ENCODE assay signal across 28 mouse cellular contexts in the genomic region with DNA sequence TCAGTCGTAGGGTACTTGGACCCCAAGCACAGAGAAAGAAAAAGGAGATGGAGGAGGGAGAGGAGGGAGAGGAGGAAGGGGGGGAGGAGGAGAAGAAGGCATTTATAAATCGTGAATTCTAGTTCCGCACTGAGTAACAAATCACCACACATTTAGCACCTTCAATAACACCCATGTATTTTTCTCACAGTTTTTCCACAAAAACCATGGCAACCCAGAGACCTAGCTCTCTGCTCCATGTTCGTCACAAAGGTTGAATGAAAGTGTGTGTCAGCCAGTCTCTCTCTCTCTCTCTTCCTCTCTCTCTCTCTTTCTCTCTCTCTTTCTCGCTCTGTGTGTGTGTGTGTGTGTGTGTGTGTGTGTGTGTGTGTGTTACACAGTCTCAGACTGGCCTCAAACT.
"Had no signal": no experiment of that assay in that cellular context is flagged by ENCODE, and none has a peak within 500 bp of the region (broad histone marks: within the 10 kb centered on the region; RNA-seq: fewer than 3 reads in every experiment).

No protein-coding gene starts in this region.

- H3K36me3 ChIP-seq: heart, embryonic 13.5 days; heart, embryonic 15.5 days; hindbrain, embryonic 13.5 days; hindbrain, embryonic 15.5 days; kidney, embryonic 15.5 days; limb, embryonic 12.5 days; liver, embryonic 13.5 days; liver, embryonic 15.5 days had no signal

- H3K27ac ChIP-seq: gastrocnemius, adult 2 months; heart, adult 2 months; heart, embryonic 13.5 days; heart, embryonic 15.5 days; hindbrain, embryonic 13.5 days; hindbrain, embryonic 15.5 days; hindbrain, postnatal 0 days; kidney, embryonic 15.5 days; kidney, postnatal 0 days; limb, embryonic 12.5 days; liver, embryonic 13.5 days; liver, embryonic 15.5 days had no signal

- H3K4me1 ChIP-seq: heart, embryonic 15.5 days; liver, embryonic 13.5 days; liver, embryonic 15.5 days had no signal

- ATAC-seq: hindbrain, postnatal 0 days; intestine, embryonic 16.5 days had no signal

- DNase-seq: gastrocnemius, adult 2 months; gastrocnemius, postnatal 10 days; gastrocnemius, postnatal 25 days; heart, adult 2 months; heart, postnatal 14 days; heart, postnatal 36 days; kidney, adult 11 months; kidney, adult 2 months; kidney, adult 9 months; kidney, postnatal 14 days; kidney, postnatal 36 days; layer of hippocampus, adult 9-11 months; layer of hippocampus, postnatal 36 days; left cerebral cortex, postnatal 4 days; liver; liver, embryonic 13.5 days had no signal

- H3K9ac ChIP-seq: heart, embryonic 13.5 days; heart, embryonic 15.5 days; hindbrain, embryonic 13.5 days; hindbrain, embryonic 15.5 days; kidney, embryonic 15.5 days; limb, embryonic 12.5 days; liver, embryonic 13.5 days; liver, embryonic 15.5 days had no signal

- H3K4me3 ChIP-seq: gastrocnemius, adult 2 months; heart, adult 2 months; heart, embryonic 13.5 days; heart, embryonic 15.5 days; hindbrain, embryonic 13.5 days; hindbrain, embryonic 15.5 days; kidney, embryonic 15.5 days; limb, embryonic 12.5 days; liver, embryonic 13.5 days; liver, embryonic 15.5 days had no signal

- H3K4me2 ChIP-seq: heart, embryonic 11.5 days; heart, embryonic 13.5 days; heart, embryonic 15.5 days; hindbrain, embryonic 13.5 days; hindbrain, embryonic 15.5 days; kidney, embryonic 15.5 days; limb, embryonic 12.5 days; liver, embryonic 11.5 days; liver, embryonic 13.5 days; liver, embryonic 15.5 days had no signal

- H3K9me3 ChIP-seq: heart, embryonic 13.5 days; heart, embryonic 15.5 days; hindbrain, embryonic 13.5 days; hindbrain, embryonic 15.5 days; kidney, embryonic 15.5 days; limb, embryonic 12.5 days; liver, embryonic 13.5 days; liver, embryonic 15.5 days had no signal

- H3K27me3 ChIP-seq: heart, embryonic 13.5 days; heart, embryonic 15.5 days; hindbrain, embryonic 13.5 days; hindbrain, embryonic 15.5 days; kidney, embryonic 15.5 days; limb, embryonic 12.5 days; liver, embryonic 13.5 days; liver, embryonic 15.5 days had no signal
